Mouse (Mus musculus): ENCODE results near the gene Ephb2.

DNA sequence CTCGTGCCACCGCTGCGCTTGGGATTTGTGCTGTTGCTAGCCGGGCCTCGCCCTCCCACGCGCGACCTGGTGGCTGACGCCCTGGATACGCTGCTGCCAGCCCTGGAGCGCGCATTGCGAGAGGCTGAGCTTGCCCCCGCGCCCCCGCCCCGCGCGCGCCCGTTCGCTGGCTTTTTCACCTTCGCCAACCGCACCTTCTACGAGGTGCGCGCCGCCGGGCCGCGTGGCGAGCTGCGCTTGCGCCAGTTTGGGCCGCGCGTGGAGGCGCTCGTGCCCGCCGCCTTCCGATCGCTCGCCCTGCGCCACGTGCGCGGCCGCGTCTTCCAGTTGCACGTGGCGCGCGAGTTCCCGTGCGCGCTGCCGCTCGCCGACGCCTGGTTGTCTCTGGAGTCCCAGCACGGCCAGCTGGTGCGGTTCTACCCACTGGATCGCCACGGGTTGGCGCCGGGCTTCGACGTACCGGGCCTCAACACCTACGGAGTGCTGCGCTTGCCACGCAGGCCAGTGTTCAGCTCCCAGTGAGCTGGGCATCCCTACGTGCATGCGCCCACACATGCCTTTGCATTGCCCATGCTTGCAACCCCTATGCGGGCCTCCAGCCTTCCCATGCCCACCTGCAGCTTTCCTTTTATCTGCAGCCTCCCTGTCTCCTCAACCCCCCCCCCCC is 198.1 kb downstream of the Ephb2 start:
- TF ChIP-seq POLR2A (IDR thresholded peaks at IDR 0.05; ENCODE audit: low read depth, low read length) = no peak
- TF ChIP-seq CTCF (conservative IDR thresholded peaks at IDR 0.05; ENCODE audit: insufficient read depth, insufficient read length, low read depth, low read length) = no peak
